In the genomic region with DNA sequence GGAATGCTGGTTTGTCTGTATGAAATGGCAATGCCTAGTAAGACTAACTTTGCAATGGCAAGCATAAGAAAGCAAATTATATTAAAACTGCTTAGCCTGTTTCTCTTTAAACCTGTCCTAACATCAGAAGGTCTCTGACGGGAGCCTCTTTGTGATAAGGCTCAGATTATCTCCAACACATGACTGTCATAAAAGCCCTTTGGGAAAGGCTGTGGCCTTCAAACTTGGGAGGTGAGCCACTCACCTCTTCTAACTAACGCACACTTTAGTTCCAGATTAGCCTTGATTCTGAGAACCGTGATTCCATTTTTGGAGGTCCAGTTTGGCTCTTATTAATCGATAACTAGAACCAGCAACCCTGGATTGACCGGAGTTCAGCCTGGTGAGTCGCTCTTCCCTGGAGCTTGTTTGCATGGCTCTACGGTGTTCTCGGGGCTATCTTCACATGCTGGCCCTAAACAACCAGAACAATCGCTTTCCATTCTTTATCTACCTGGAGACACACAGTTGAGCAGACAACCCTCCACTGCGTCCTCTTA, we compare ENCODE assay signal across 12 mouse cellular contexts.
"Had no signal": no experiment of that assay in that cellular context is flagged by ENCODE, and none has a peak within 500 bp of the region (broad histone marks: within the 10 kb centered on the region; RNA-seq: fewer than 3 reads in every experiment).

No protein-coding gene starts in this region.

- H3K4me1 ChIP-seq: limb, embryonic 13.5 days; midbrain, embryonic 13.5 days had no signal

- H3K36me3 ChIP-seq: limb, embryonic 13.5 days; liver, embryonic 13.5 days; midbrain, embryonic 13.5 days; neural tube, embryonic 15.5 days had no signal

- DNase-seq: left cerebral cortex, postnatal 4 days; liver, embryonic 13.5 days; lung, adult 18-20 months; right cerebral cortex, adult 18-20 months; right cerebral cortex, postnatal 25 days; thymus, postnatal 36 days had no signal

- H3K4me2 ChIP-seq: limb, embryonic 13.5 days; liver, embryonic 13.5 days; midbrain, embryonic 13.5 days; neural tube, embryonic 15.5 days had no signal

- H3K27me3 ChIP-seq: limb, embryonic 13.5 days; midbrain, embryonic 13.5 days; neural tube, embryonic 15.5 days had no signal

- H3K4me3 ChIP-seq: limb, embryonic 13.5 days; liver, embryonic 13.5 days; midbrain, embryonic 13.5 days; myocyte; neural tube, embryonic 15.5 days had no signal

- H3K27ac ChIP-seq: limb, embryonic 13.5 days; liver, embryonic 13.5 days; midbrain, embryonic 13.5 days; neural tube, embryonic 15.5 days had no signal

- H3K9me3 ChIP-seq: limb, embryonic 13.5 days; liver, embryonic 13.5 days; midbrain, embryonic 13.5 days; neural tube, embryonic 15.5 days had no signal

- H3K9ac ChIP-seq: limb, embryonic 13.5 days; liver, embryonic 13.5 days; midbrain, embryonic 13.5 days; neural tube, embryonic 15.5 days had no signal

- ATAC-seq: hindbrain, embryonic 16.5 days; inflammation-experienced regulatory T-cells, adult 6 months; midbrain, embryonic 13.5 days had no signal
